Mouse (Mus musculus): Measurements from ENCODE around the gene Phka2.

DNA sequence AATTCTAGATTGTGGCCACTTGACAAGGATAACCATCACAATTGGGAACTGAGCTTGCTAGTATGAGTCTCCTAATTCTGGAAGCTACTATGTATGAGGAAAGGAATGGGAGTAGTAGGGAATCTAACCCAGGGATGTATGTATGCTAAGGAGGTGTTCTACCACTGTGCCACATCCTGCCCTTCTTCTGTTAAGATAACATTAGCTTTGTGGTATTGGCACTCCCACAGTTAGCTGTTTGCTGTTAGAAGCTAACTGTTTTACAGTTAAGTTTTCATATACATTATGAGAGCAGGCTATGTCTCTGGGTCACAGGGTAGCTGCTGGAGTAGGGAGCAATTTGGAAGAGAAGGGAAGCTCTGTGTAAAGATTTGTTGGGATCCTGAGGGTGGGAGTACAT is 14.1 kb downstream of the Phka2 start:
- no peak for TF ChIP-seq CTCF (IDR thresholded peaks at IDR 0.05; ENCODE audit: borderline replicate concordance, extremely low read depth, insufficient read depth, insufficient read length)
- no peak for TF ChIP-seq POLR2A (IDR thresholded peaks at IDR 0.05; ENCODE audit: borderline replicate concordance, extremely low read depth, insufficient read depth, insufficient read length, poor library complexity, severe bottlenecking)

Data from brain, embryonic 14.5 days (tissue).